Mouse (Mus musculus): ENCODE results near the gene Vstm5.
"Not testable (repeated sequence)": the region's sequence is repeated elsewhere in the genome, so short reads cannot be mapped to it uniquely, and the experiment has no call there.

Gene Vstm5

GRCm38 (mm10) chr9:15239042-15239925, at the start of gene Vstm5:
Vstm5 (plus strand) TSS chr9:15239045.
- no peak for DNase-seq (ENCODE audit: extremely low read depth, insufficient read length, low spot score)

GRCm38 (mm10) chr9:15194806-15195205, 44.0 kb upstream of the Vstm5 start:
- DNase-seq (ENCODE audit: extremely low read depth, insufficient read length, low spot score): not testable (repeated sequence)

DNA sequence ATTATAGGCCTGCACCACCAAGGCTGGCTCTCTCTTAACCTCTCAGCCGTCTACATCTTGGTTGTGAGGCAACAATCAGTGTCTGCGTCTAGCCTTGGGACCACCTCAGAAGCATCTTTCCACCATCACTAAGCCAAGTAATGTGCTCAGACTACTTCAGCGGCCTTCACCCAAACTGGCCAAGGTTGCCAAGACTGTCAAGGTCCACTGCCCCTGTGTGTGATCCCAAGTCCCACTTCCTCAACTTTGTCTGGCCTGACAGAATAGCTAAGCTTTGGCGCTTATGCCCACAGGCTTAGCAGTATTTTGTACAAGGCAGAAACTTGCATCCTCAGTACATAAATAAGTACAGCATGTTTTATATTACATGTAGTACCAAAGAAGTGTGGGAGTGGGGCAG, 32.2 kb upstream of the Vstm5 start:
- no peak for DNase-seq (ENCODE audit: extremely low read depth, insufficient read length, low spot score)

- no peak for DNase-seq (ENCODE audit: extremely low read depth, insufficient read length, low spot score)
Observed at GRCm38 (mm10) chr9:15209320-15209719, 29.5 kb upstream of the Vstm5 start.

DNA sequence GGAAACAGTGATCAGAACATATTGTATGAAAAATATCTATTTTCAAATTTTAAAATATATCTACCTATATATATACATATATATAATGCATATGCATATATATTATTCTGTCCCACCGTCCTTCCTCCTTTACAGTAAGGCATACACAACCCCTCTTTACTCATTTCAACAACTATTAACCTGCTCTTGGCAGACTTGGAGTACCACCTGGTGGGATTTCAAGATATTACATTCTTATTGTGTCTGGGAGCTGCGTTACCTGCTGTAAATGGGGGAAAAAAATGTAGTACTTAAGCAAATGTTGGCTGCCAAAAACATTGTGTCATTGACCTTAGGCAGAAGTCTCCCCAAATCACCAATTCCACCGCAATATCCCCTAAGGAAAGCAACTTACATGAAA, 27.0 kb upstream of the Vstm5 start:
- no peak for DNase-seq (ENCODE audit: extremely low read depth, insufficient read length, low spot score)

DNA sequence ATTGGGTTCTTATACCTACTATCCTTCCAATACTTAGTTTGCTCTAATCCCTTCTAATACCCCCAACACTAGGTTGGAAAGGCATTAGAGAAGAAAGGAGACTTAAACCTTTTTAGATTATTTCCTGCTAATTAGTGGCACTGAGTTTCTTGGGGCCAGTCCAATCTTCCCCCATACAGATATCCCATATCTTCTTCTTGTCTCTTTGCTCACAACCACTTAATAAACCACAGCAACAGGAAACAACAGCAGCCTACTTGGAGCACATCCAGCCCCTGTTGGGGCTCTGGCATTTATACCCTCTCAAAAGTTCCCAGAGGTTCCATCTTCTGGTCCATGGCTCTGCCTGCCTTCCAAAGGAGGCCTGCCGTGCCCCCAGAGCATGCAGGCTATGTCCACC, 25.1 kb upstream of the Vstm5 start:
- no peak for DNase-seq (ENCODE audit: extremely low read depth, insufficient read length, low spot score)

- no peak for DNase-seq (ENCODE audit: extremely low read depth, insufficient read length, low spot score)
Observed at GRCm38 (mm10) chr9:15224912-15225311, 13.9 kb upstream of the Vstm5 start.

DNA sequence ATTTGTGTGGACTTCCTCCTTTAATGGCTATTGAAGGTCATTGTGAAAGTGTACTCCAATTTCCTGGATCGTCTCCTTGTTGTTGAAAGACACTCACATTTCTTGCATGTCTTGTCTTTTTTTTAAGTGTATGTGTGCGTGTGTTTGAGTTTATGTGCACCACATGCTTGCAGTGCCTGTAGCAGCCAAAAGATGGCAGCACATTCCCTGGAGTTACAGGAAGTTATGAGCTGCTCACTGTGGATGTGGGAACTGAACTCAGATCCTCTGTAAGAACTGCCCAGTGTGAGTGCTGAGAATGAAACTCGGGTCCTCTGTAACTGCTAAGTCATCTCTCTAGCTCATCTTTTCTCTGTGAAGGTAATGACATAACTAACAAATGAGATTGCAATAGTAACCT, 6.4 kb upstream of the Vstm5 start:
- DNase-seq (ENCODE audit: extremely low read depth, insufficient read length, low spot score): no peak

DNA sequence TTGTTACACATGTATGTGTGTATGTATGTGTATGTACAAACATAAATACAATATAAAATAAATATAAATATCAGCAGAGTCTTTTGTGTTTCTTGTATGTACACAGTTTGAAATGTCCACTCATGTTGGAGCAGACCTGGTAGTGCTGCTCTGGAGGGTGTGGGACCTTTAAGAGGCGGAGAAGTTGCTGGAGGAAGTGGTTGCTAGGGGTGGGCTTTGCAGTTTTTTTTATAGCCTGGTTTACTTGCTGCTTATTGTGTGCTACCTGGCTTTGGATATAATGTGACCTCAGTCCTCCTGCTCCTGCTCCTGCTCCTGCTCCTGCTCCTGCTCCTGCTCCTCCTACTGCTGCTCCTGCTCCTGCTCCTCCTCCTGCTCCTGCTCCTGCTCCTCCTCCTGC, 5.2 kb upstream of the Vstm5 start:
- DNase-seq (ENCODE audit: extremely low read depth, insufficient read length, low spot score): no peak

- no peak for DNase-seq (ENCODE audit: extremely low read depth, insufficient read length, low spot score)
Observed at GRCm38 (mm10) chr9:15235986-15236385, 2.9 kb upstream of the Vstm5 start.

GRCm38 (mm10) chr9:15237516-15238296, 1.1 kb upstream of the Vstm5 start:
- no peak for DNase-seq (ENCODE audit: extremely low read depth, insufficient read length, low spot score)

DNA sequence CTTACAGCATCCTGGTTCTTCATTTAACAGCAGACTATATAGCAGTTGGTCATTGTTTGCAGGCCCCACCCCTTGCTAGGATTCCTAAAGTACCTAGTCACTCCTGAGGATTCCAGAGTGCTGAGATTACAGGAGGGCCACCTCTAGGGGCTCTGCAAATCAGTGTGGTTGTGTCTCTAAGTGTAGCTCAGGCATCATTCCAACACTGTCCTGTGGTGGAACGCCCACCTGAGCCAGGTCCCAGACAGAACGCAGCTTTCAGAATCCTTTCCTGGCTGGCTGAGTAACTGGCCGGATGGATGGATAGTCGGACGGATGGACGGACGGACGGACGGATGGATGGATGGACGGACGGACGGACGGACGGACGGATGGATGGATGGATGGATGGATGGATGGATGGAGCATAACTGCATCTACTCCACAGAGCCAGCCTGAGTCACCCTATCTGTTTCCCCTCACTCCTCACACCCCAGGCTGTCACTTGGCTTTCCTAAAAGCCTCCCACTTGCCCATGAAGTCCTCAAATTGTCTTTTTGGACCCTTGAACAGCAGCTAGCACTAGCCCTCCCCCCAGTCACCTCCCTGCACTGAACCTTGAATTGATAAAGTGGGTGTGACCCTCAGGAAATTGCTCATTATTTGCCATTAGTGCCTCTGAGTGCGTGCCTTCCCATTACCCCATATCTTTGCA, 401 bp upstream of the Vstm5 start:
- no peak for DNase-seq (ENCODE audit: extremely low read depth, insufficient read length, low spot score)

DNA sequence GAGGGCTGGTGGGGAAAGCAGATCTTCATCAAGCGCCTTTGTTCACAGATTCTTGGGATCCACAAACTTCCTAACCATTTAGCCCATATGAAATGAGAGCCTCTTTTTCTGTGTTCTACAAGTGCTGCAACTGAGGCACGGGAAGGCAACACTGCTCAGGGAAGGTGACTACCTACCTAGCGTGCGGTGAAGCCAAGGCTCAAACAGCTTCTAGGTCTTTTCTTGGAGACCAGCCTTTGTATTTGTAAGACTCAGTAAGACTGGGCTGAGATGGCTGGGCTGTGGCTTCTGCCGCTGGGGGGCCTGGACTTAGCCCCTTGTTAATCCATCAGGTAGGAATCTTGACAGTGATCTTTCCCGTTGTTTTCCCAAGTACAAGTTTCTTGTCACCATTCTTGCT, 1.2 kb downstream of the Vstm5 start:
- DNase-seq (ENCODE audit: extremely low read depth, insufficient read length, low spot score): no peak

DNA sequence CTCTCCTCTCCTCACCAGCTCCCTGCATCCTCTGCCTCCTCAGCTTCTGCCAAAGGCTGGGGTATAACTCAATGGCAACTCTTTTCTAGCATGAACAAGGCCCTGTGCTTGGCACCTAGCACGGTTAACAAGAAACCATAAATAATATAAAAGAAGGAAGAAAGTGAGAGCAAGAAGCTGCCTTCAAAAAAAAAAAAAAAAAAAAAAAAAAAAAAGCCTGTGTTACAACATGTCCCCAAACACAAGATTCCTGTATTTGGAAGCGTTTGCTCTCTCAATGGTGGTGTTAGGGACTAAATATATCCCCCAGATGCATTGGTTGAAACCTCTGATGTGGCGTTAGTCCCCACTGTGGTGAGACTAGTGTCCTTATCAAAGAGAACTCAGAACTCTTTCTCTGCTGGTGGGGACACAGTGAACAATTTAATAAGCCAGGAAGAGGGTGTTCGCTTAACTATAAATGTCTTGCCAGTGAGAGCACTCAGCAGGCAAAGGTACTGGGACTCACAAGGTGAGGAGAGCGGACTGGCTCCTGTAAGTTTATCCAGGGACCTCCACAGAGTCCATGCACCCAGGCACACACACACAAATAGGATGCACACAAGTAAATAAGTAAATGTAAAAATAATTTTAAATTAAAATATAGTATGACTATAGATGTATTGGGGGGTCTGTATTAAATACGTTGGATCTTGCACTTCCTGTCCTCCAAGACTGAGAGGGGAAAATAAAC, 2.2 kb downstream of the Vstm5 start:
- no peak for DNase-seq (ENCODE audit: extremely low read depth, insufficient read length, low spot score)

GRCm38 (mm10) chr9:15241596-15241939, 2.7 kb downstream of the Vstm5 start:
- DNase-seq (ENCODE audit: extremely low read depth, insufficient read length, low spot score): no peak

DNA sequence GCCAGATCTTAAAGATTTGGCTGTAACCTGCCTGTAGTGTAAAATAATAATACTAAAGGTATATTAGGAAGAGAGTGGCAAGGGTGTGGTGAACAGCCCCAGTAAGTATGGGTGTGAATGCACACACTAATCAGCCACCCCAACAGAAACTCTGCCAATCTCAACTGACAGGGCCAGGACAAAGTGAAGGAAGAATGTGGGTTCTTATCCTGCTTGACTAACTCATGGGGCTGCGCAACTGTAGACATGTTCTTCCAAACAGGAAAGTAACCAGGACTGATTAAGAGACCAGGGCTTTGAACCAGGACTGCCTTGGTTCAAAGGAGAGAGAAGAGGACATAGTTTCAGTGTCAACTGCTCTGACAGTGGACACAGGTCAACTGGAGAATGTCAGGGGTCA, 3.3 kb downstream of the Vstm5 start:
- DNase-seq (ENCODE audit: extremely low read depth, insufficient read length, low spot score): no peak

DNA sequence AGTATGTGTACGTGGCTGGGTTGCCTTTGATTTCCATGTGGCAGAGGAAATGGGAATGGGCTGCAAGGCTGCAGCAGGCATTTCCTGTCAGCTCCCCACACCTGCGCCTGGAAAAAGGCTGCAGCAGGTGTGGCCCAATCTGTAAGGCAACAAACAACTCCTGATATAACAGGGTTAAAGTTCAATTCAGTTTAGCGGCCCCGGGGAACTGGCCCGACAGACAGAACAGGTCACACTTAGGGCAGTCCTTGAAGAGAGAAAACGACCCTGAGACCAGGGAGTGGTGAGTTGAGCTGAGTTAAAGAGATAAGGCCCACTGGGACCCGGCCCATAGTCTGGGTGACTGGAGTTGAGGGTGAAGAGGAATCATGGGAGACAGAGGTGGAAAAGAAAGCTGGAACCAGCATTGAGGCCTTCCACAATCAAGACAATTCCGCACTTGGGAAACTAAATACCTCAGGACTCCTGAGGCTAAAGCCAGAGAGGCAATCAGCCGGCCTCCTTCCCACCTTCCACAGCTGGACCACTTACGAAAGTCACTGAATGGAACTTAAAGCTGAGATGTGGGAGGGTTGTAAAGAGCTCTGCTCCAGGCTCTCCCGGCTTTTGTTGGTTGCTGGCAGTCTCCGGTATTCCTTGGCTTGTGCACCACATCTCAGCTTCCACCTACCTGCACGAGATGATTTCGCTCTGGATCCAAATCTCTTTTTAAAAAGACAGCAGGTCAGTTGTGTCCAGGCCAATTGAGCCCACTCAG, 6.7 kb downstream of the Vstm5 start:
- no peak for DNase-seq (ENCODE audit: extremely low read depth, insufficient read length, low spot score)

- no peak for DNase-seq (ENCODE audit: extremely low read depth, insufficient read length, low spot score)
Observed at GRCm38 (mm10) chr9:15250376-15250775, 11.5 kb downstream of the Vstm5 start.

DNA sequence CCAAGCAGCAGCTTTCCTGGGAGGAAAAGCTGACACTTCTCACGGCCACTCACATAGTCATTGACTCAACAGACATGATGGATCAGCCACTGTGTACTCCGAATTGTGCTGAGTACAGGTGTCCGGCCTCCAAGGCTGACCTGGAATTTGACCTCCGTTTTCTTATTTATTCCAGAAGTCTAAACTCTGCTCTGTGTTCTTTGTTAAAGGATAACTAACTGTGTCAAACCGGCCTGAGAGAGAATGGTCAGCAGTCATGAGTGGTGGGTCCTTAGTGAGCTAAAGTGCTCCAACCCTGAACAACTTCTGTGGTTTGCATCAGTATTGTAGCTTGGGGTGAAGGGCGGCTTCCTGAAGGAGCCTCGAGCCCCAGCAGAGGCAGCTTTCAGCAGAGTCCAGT, 13.4 kb downstream of the Vstm5 start:
- DNase-seq (ENCODE audit: extremely low read depth, insufficient read length, low spot score): no peak

- no peak for DNase-seq (ENCODE audit: extremely low read depth, insufficient read length, low spot score)
Observed at GRCm38 (mm10) chr9:15254501-15254900, 15.7 kb downstream of the Vstm5 start.

Measured in 3134 (cell line).